ENCODE assay signal across 8 mouse cellular contexts in genomic region chr6:51844106-51844505, GRCm38 (mm10).
DNase-seq lines count a peak whose midpoint lies in the region; ATAC-seq and TF ChIP-seq lines count a peak whose summit lies in the region.

No protein-coding gene starts in this region.

- ATAC-seq in forebrain, embryonic 12.5 days (ENCODE audit: low FRiP score): peak; percentile 59; the same call in 1 of the 2 replicates
- no peak for ATAC-seq in hindbrain, embryonic 14.5 days (ENCODE audit: low FRiP score)
- no peak for ATAC-seq in liver, postnatal 0 days
- no peak for ATAC-seq in inflammation-experienced regulatory T-cells, adult 6 months

- no peak for TF ChIP-seq EP300 in liver, postnatal 0 days (IDR thresholded peaks at IDR 0.05; ENCODE audit: low read depth)

- H3K4me2 ChIP-seq in forebrain, embryonic 12.5 days: no peak overlapping the region
- H3K4me2 ChIP-seq in hindbrain, embryonic 14.5 days (replicated peaks): peak overlapping the region; percentile 23
- no peak overlapping the region for H3K4me2 ChIP-seq in liver, postnatal 0 days (ENCODE audit: low read depth, low read length)

- H3K9ac ChIP-seq in forebrain, embryonic 12.5 days: no peak overlapping the region
- peak overlapping the region; percentile 14; the same call in 1 of the 2 replicates for H3K9ac ChIP-seq in hindbrain, embryonic 14.5 days
- H3K9ac ChIP-seq in liver, postnatal 0 days (replicated peaks): no peak overlapping the region

- no peak overlapping the region for H3K27ac ChIP-seq in forebrain, embryonic 12.5 days
- H3K27ac ChIP-seq in forebrain, embryonic 10.5 days: no peak overlapping the region
- H3K27ac ChIP-seq in hindbrain, embryonic 14.5 days: peak overlapping the region; percentile 86
- H3K27ac ChIP-seq in midbrain, embryonic 10.5 days (replicated peaks): 0 out of 2 replicates have a peak overlapping the region, but pooled peaks have one; percentile 17
- H3K27ac ChIP-seq in liver, postnatal 0 days (ENCODE audit: low read depth): no peak overlapping the region

- H3K36me3 ChIP-seq in forebrain, embryonic 12.5 days (replicated peaks): no peaks in the 10 kb centered on the region
- H3K36me3 ChIP-seq in forebrain, embryonic 10.5 days (replicated peaks): no peaks in the 10 kb centered on the region
- H3K36me3 ChIP-seq in hindbrain, embryonic 14.5 days (replicated peaks; ENCODE audit: control insufficient read depth, insufficient read depth): no peaks in the 10 kb centered on the region
- no peaks in the 10 kb centered on the region for H3K36me3 ChIP-seq in midbrain, embryonic 10.5 days
- no peaks in the 10 kb centered on the region for H3K36me3 ChIP-seq in liver, postnatal 0 days (replicated peaks; ENCODE audit: insufficient read depth, low read length)

- H3K4me3 ChIP-seq in forebrain, embryonic 12.5 days (replicated peaks): no peak overlapping the region
- H3K4me3 ChIP-seq in forebrain, embryonic 10.5 days: no peak overlapping the region
- no peak overlapping the region for H3K4me3 ChIP-seq in hindbrain, embryonic 14.5 days (replicated peaks; ENCODE audit: low read length)
- no peak overlapping the region for H3K4me3 ChIP-seq in midbrain, embryonic 10.5 days
- H3K4me3 ChIP-seq in liver, postnatal 0 days (ENCODE audit: low read depth, low read length): no peak overlapping the region

- DNase-seq in forebrain, embryonic 10.5 days (ENCODE audit: extremely low spot score, low spot score): no peak
- peak; percentile 65 for DNase-seq in cerebellum, adult 11-12 months
- DNase-seq in hindbrain, embryonic 14.5 days (ENCODE audit: low spot score): no peak
- DNase-seq in midbrain, embryonic 10.5 days (ENCODE audit: low spot score): no peak
- DNase-seq in liver, postnatal 0 days: no peak
- DNase-seq in right cerebral cortex, postnatal 14 days: no peak

- H3K27me3 ChIP-seq in forebrain, embryonic 12.5 days: peaks cover 12% of the 10 kb centered on the region
- H3K27me3 ChIP-seq in forebrain, embryonic 10.5 days (ENCODE audit: poor library complexity, severe bottlenecking): peaks cover 45% of the 10 kb centered on the region
- H3K27me3 ChIP-seq in hindbrain, embryonic 14.5 days (ENCODE audit: control insufficient read depth, insufficient read depth, low read length): no peaks in the 10 kb centered on the region
- peaks cover 26% of the 10 kb centered on the region for H3K27me3 ChIP-seq in midbrain, embryonic 10.5 days (ENCODE audit: low read depth, poor library complexity, severe bottlenecking)
- no peaks in the 10 kb centered on the region; the same call in 1 of the 2 replicates for H3K27me3 ChIP-seq in liver, postnatal 0 days (ENCODE audit: insufficient read depth, low read length)

- peaks cover 44% of the 10 kb centered on the region for H3K4me1 ChIP-seq in forebrain, embryonic 12.5 days
- peaks cover 29% of the 10 kb centered on the region for H3K4me1 ChIP-seq in forebrain, embryonic 10.5 days
- peaks cover 49% of the 10 kb centered on the region for H3K4me1 ChIP-seq in hindbrain, embryonic 14.5 days (replicated peaks; ENCODE audit: control insufficient read depth, insufficient read depth, low read length)
- H3K4me1 ChIP-seq in midbrain, embryonic 10.5 days: peaks cover 30% of the 10 kb centered on the region
- no peaks in the 10 kb centered on the region for H3K4me1 ChIP-seq in liver, postnatal 0 days (ENCODE audit: insufficient read depth)

- no peaks in the 10 kb centered on the region for H3K9me3 ChIP-seq in forebrain, embryonic 12.5 days
- no peaks in the 10 kb centered on the region for H3K9me3 ChIP-seq in forebrain, embryonic 10.5 days
- no peaks in the 10 kb centered on the region for H3K9me3 ChIP-seq in hindbrain, embryonic 14.5 days (ENCODE audit: control insufficient read depth, low read length)
- no peaks in the 10 kb centered on the region for H3K9me3 ChIP-seq in midbrain, embryonic 10.5 days (replicated peaks)
- H3K9me3 ChIP-seq in liver, postnatal 0 days (ENCODE audit: low read length): no peaks in the 10 kb centered on the region

- WGBS in forebrain, embryonic 12.5 days: 48% methylated on average over 11 of the region's 11 CpGs
- WGBS in forebrain, embryonic 10.5 days: 77% methylated on average over 11 of the region's 11 CpGs
- 34% methylated on average over 11 of the region's 11 CpGs for WGBS in hindbrain, embryonic 14.5 days
- 84% methylated on average over 11 of the region's 11 CpGs for WGBS in midbrain, embryonic 10.5 days
- WGBS in liver, postnatal 0 days (ENCODE audit: insufficient replicate concordance): 75% methylated on average over 11 of the region's 11 CpGs

- TF ChIP-seq CTCF in liver, postnatal 0 days (IDR thresholded peaks at IDR 0.05; ENCODE audit: low read depth): no peak

Comparison
In these comparisons a context has a peak if more than half of its experiments do, and no peak if none do; other contexts are left out.
1. H3K27ac ChIP-seq: peak in hindbrain, embryonic 14.5 days (single experiment) and midbrain, embryonic 10.5 days (single experiment); none in forebrain, embryonic 12.5 days (single experiment), forebrain, embryonic 10.5 days (single experiment) and liver, postnatal 0 days (single experiment).